Mouse (Mus musculus) stomach, postnatal 0 days (tissue): ENCODE results near the gene Igsf21.

Experiments
- CTCF ChIP-seq: IDR thresholded peaks from 2 replicates; pipeline ENCODE4 v1.5.1; 2016; ENCODE audit warnings: antibody characterized with exemption, low read depth, mild to moderate bottlenecking, moderate library complexity
- EP300 ChIP-seq: optimal IDR thresholded peaks from 2 replicates; pipeline ENCODE3; 2016; ENCODE audit warnings: antibody characterized with exemption

- TF ChIP-seq CTCF (no peak), EP300 (no peak)
These were observed 18.7 kb downstream of the Igsf21 start for GRCm38 (mm10) chr4:140227837-140228236.
